9 mouse cellular contexts compared by ENCODE assay signal in genomic region chr9:34993467-34994211, GRCm38 (mm10).
DNase-seq lines count a peak whose midpoint lies in the region; ATAC-seq and TF ChIP-seq lines count a peak whose summit lies in the region.
"Had no signal": no experiment of that assay in that cellular context is flagged by ENCODE, and none has a peak within 500 bp of the region (broad histone marks: within the 10 kb centered on the region; RNA-seq: fewer than 3 reads in every experiment).

No protein-coding gene starts in this region.

- H3K4me2 ChIP-seq in heart, embryonic 11.5 days = no peak overlapping the region
- H3K4me2 ChIP-seq in kidney, embryonic 16.5 days (replicated peaks; ENCODE audit: low read depth, low read length) = no peak overlapping the region
- H3K4me2 ChIP-seq in lung, embryonic 14.5 days = no peak overlapping the region
- H3K4me2 ChIP-seq in stomach, embryonic 16.5 days (ENCODE audit: low read depth, low read length) = no peak overlapping the region
- H3K4me2 ChIP-seq: neural tube, embryonic 12.5 days had no signal

- H3K9ac ChIP-seq in heart, embryonic 11.5 days (ENCODE audit: low read depth, low read length) = no peak overlapping the region
- H3K9ac ChIP-seq in kidney, embryonic 16.5 days (replicated peaks; ENCODE audit: low read length) = no peak overlapping the region
- H3K9ac ChIP-seq in lung, embryonic 14.5 days = no peak overlapping the region
- H3K9ac ChIP-seq in stomach, embryonic 16.5 days (ENCODE audit: low read length) = no peak overlapping the region
- H3K9ac ChIP-seq: neural tube, embryonic 12.5 days had no signal

- H3K4me1 ChIP-seq in heart, embryonic 11.5 days (ENCODE audit: control insufficient read depth, insufficient read depth, low read length) = peaks cover 11% of the 10 kb centered on the region; the same call in 1 of the 2 replicates
- peaks cover 40% of the 10 kb centered on the region for H3K4me1 ChIP-seq in kidney, embryonic 16.5 days (ENCODE audit: insufficient read depth, low read length)
- no peaks in the 10 kb centered on the region for H3K4me1 ChIP-seq in lung, embryonic 14.5 days (ENCODE audit: insufficient read depth)
- H3K4me1 ChIP-seq in stomach, embryonic 16.5 days (ENCODE audit: control insufficient read depth, insufficient read depth, low read length) = peaks cover 6% of the 10 kb centered on the region; the same call in 1 of the 2 replicates

- intact Hi-C loops in gastrocnemius, postnatal 14 days (cut with DNase I; ENCODE audit: low total_unique reads) = no loop called here

- H3K36me3 ChIP-seq in heart, embryonic 11.5 days (ENCODE audit: control insufficient read depth, insufficient read depth, low read length) = no peaks in the 10 kb centered on the region
- no peaks in the 10 kb centered on the region for H3K36me3 ChIP-seq in kidney, embryonic 16.5 days (ENCODE audit: insufficient read depth, low read length)
- no peaks in the 10 kb centered on the region for H3K36me3 ChIP-seq in lung, embryonic 14.5 days (ENCODE audit: insufficient read depth)
- H3K36me3 ChIP-seq in stomach, embryonic 16.5 days (ENCODE audit: control insufficient read depth, insufficient read depth, low read length) = no peaks in the 10 kb centered on the region
- H3K36me3 ChIP-seq: neural tube, embryonic 12.5 days had no signal

- H3K27ac ChIP-seq in heart, embryonic 11.5 days (ENCODE audit: low read depth, low read length) = no peak overlapping the region
- H3K27ac ChIP-seq in kidney, embryonic 16.5 days (ENCODE audit: low read length) = no peak overlapping the region
- H3K27ac ChIP-seq in lung, embryonic 14.5 days (ENCODE audit: low read depth) = peak overlapping the region; percentile 42; the same call in 1 of the 2 replicates
- no peak overlapping the region; the same call in 1 of the 2 replicates for H3K27ac ChIP-seq in stomach, embryonic 16.5 days (ENCODE audit: low read length)
- H3K27ac ChIP-seq: neural tube, embryonic 12.5 days had no signal

- ATAC-seq in heart, embryonic 11.5 days (replicated peaks; ENCODE audit: insufficient number of reproducible peaks, low FRiP score, low TSS enrichment) = no peak
- peak; percentile 33; the same call in 1 of the 2 replicates for ATAC-seq in kidney, embryonic 16.5 days (ENCODE audit: low FRiP score, low TSS enrichment)
- ATAC-seq in lung, embryonic 14.5 days (ENCODE audit: insufficient read depth) = peak; percentile 21; the same call in 1 of the 2 replicates
- ATAC-seq in stomach, embryonic 16.5 days (ENCODE audit: insufficient read depth, low FRiP score) = peak; percentile 44; the same call in 1 of the 2 replicates
- ATAC-seq in megakaryocyte, adult 5-6 weeks (ENCODE audit: poor library complexity, severe bottlenecking) = no peak

- H3K9me3 ChIP-seq in heart, embryonic 11.5 days (replicated peaks; ENCODE audit: control insufficient read depth, low read length) = no peaks in the 10 kb centered on the region
- no peaks in the 10 kb centered on the region for H3K9me3 ChIP-seq in kidney, embryonic 16.5 days (ENCODE audit: low read length)
- H3K9me3 ChIP-seq in lung, embryonic 14.5 days (ENCODE audit: low read depth, low read length) = no peaks in the 10 kb centered on the region
- H3K9me3 ChIP-seq in stomach, embryonic 16.5 days (replicated peaks; ENCODE audit: control insufficient read depth, low read length) = no peaks in the 10 kb centered on the region
- H3K9me3 ChIP-seq: neural tube, embryonic 12.5 days had no signal

- no peak overlapping the region for H3K4me3 ChIP-seq in heart, embryonic 11.5 days (ENCODE audit: low read depth, low read length)
- no peak overlapping the region for H3K4me3 ChIP-seq in kidney, embryonic 16.5 days (ENCODE audit: low read length)
- no peak overlapping the region for H3K4me3 ChIP-seq in lung, embryonic 14.5 days (ENCODE audit: low read depth, low read length)
- no peak overlapping the region for H3K4me3 ChIP-seq in stomach, embryonic 16.5 days (replicated peaks; ENCODE audit: low read length)
- H3K4me3 ChIP-seq: neural tube, embryonic 12.5 days had no signal

- H3K27me3 ChIP-seq in heart, embryonic 11.5 days (ENCODE audit: control insufficient read depth, insufficient read depth, low read length) = no peaks in the 10 kb centered on the region
- H3K27me3 ChIP-seq in kidney, embryonic 16.5 days (ENCODE audit: insufficient read depth, low read length) = no peaks in the 10 kb centered on the region
- no peaks in the 10 kb centered on the region for H3K27me3 ChIP-seq in lung, embryonic 14.5 days (ENCODE audit: insufficient read depth, low read length)
- H3K27me3 ChIP-seq in stomach, embryonic 16.5 days (ENCODE audit: control insufficient read depth, insufficient read depth, low read length) = no peaks in the 10 kb centered on the region; the same call in 1 of the 2 replicates
- H3K27me3 ChIP-seq: neural tube, embryonic 12.5 days had no signal

- DNase-seq in heart, adult 11 months = peak; percentile 99
- peak; percentile 88 to 89 for DNase-seq in cerebellum, adult 18-20 months
- peak; percentile 69 for DNase-seq in gastrocnemius, postnatal 14 days
- DNase-seq in lung, embryonic 14.5 days = peak; percentile 61

- TF ChIP-seq CTCF in lung, embryonic 14.5 days (IDR thresholded peaks at IDR 0.05; ENCODE audit: low read depth) = no peak

- WGBS in heart, embryonic 11.5 days (ENCODE audit: insufficient replicate concordance) = 58% methylated on average over 4 of the region's 4 CpGs
- 58% methylated on average over 4 of the region's 4 CpGs for WGBS in kidney, embryonic 16.5 days
- WGBS in lung, embryonic 14.5 days = 56% methylated on average over 4 of the region's 4 CpGs
- 64% methylated on average over 4 of the region's 4 CpGs for WGBS in stomach, embryonic 16.5 days

Comparison
In these comparisons a context has a peak if more than half of its experiments do, and no peak if none do; other contexts are left out.
1. ATAC-seq: peak in kidney, embryonic 16.5 days (single experiment), lung, embryonic 14.5 days (single experiment) and stomach, embryonic 16.5 days (single experiment); none in heart, embryonic 11.5 days (single experiment) and megakaryocyte, adult 5-6 weeks (single experiment).
2. Peak in every context shown above with its lines, with median percentiles within 50 percentile points of each other: DNase-seq.